Mouse (Mus musculus) neural tube, embryonic 13.5 days (tissue): ENCODE measurements around the gene Tcf3. TPM values are rescaled to one million over a fixed set of nuclear protein-coding genes. Genes with fewer than 3 reads are reported as not detected.

ENCODE experiments used
- ATAC-seq: fragments of 200-750 bp; cut with Nextera tagmentation; 2 replicates; pipeline ENCODE4 v1.8.0; 2017; ENCODE audit warnings: low read depth, mild to moderate bottlenecking, moderate TSS enrichment, moderate library complexity
- H3K27ac ChIP-seq: fragments of 300-500 bp; sonication (generic); replicated peaks from 2 replicates; pipeline ENCODE4 v1.5.1; 2015; ENCODE audit warnings: moderate library complexity, mild to moderate bottlenecking, inconsistent platforms
- H3K27me3 ChIP-seq: fragments of 300-500 bp; sonication (generic); 2 replicates; pipeline ENCODE4 v1.6.1; 2015; ENCODE audit warnings: mild to moderate bottlenecking, inconsistent platforms
- H3K36me3 ChIP-seq: fragments of 300-500 bp; sonication (generic); 2 replicates; pipeline ENCODE4 v1.6.1; 2015; ENCODE audit warnings: mild to moderate bottlenecking, inconsistent platforms
- H3K4me1 ChIP-seq: fragments of 300-500 bp; sonication (generic); replicated peaks from 2 replicates; pipeline ENCODE4 v1.6.1; 2015; ENCODE audit warnings: inconsistent platforms
- H3K4me2 ChIP-seq: fragments of 300-500 bp; sonication (generic); 2 replicates; pipeline ENCODE4 v1.6.1; 2015; ENCODE audit warnings: inconsistent platforms, mild to moderate bottlenecking, moderate library complexity
- H3K4me3 ChIP-seq: fragments of 300-500 bp; sonication (generic); 2 replicates; pipeline ENCODE4 v1.5.1; 2015; ENCODE audit warnings: mild to moderate bottlenecking, inconsistent platforms
- H3K9ac ChIP-seq: fragments of 300-500 bp; sonication (generic); 2 replicates; pipeline ENCODE4 v1.6.1; 2015; ENCODE audit warnings: moderate library complexity, mild to moderate bottlenecking, inconsistent platforms
- H3K9me3 ChIP-seq: fragments of 300-500 bp; sonication (generic); 2 replicates; pipeline ENCODE4 v1.6.1; 2016; ENCODE audit warnings: inconsistent platforms
- WGBS: fragments of 180-500 bp; shearing (Covaris S2); methylation state at CpG from one replicate; pipeline ENCODE4 v1.1.7; 2015; 5-methylcytosine and 5-hydroxymethylcytosine counted together
- polyA plus RNA-seq: library from polyadenylated mRNA; unstranded; fragments of >200 nt; fragmentation: Nextera tagmentation; extraction: Ambion mirVana; gene quantifications from 2 replicates; pipeline ENCODE4 v1.2.1, GENCODE M21; 2015

Tcf3 gene
- polyA plus RNA-seq: 62.1 and 70.4 TPM in 2 replicates

GRCm38 (mm10) chr10:80433513-80434232 is at the start of gene Tcf3:
TSS of gene Tcf3 (minus strand) at chr10:80433647.
- H3K27me3 ChIP-seq: no peaks in the 10 kb centered on the region; the same call in 1 of the 2 replicates
- H3K27ac ChIP-seq: peak within 1 kb of the TSS; percentile 97
- H3K9ac ChIP-seq: peak within 1 kb of the TSS; percentile 98
- peak within 1 kb of the TSS; percentile 93 for H3K4me3 ChIP-seq
- peaks cover 37% of the 10 kb centered on the region for H3K4me1 ChIP-seq
- H3K36me3 ChIP-seq: peaks cover 20% of the 10 kb centered on the region
- peak; percentile 92 for ATAC-seq
- peak within 1 kb of the TSS; percentile 74 for H3K4me2 ChIP-seq
- H3K9me3 ChIP-seq: no peaks in the 10 kb centered on the region
- under 1% methylated on average over 58 of the region's 61 CpGs for WGBS

- Histone ChIP-seq H3K36me3 (no peaks in the 10 kb centered on the region), H3K27ac (no peak overlapping the region), H3K27me3 (peaks cover 59% of the 10 kb centered on the region), H3K9me3 (no peaks in the 10 kb centered on the region), H3K9ac (no peak overlapping the region), H3K4me3 (no peak overlapping the region), H3K4me1 (no peaks in the 10 kb centered on the region), H3K4me2 (no peak overlapping the region)
- ATAC-seq: no peak
- 11% methylated on average over 5 of the region's 5 CpGs for WGBS
Observed at GRCm38 (mm10) chr10:80481002-80481401, 47.6 kb upstream of the Tcf3 start.

GRCm38 (mm10) chr10:80478531-80478930 is 45.1 kb upstream of the Tcf3 start:
- H3K9ac ChIP-seq: no peak overlapping the region
- 78% methylated on average over 5 of the region's 5 CpGs for WGBS
- H3K27ac ChIP-seq: no peak overlapping the region
- H3K4me1 ChIP-seq: peaks cover 8% of the 10 kb centered on the region; the same call in 1 of the 2 replicates
- ATAC-seq: no peak
- no peaks in the 10 kb centered on the region for H3K36me3 ChIP-seq
- no peak overlapping the region for H3K4me2 ChIP-seq
- peaks cover 41% of the 10 kb centered on the region for H3K27me3 ChIP-seq
- no peak overlapping the region for H3K4me3 ChIP-seq
- H3K9me3 ChIP-seq: no peaks in the 10 kb centered on the region

DNA sequence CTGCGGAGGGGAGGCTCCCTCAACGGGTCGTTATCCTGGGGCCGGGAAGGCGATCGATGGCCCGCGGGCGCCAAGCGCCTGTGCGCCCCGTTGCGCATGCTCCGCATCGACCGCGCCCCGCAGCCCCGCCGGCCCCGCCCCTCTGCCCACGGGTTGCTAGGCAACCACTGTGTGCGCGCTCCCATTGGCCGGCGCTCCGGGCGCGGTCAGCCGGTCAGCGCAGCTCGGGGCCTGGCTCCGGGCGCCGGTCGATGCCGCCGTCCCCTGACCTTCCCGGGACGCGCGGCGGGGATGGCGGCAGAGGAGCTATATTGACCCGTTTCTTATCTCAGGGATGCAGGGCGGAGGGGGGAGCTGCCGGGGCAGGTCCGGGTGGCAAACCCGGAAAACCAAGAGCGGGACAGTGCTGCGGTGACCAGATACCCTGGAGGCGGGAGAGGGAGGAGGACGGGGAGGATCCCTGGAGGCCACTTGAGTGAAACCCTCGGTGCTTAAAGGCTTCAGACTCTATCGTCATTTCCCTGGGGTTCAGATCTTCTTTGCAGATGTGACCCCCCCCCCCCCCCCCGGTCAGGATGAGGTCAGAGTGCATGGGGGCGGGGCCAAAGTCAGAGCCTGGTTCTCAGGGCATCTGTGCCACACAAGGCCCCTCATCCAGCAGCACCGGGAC is 42.0 kb upstream of the Tcf3 start:
- H3K4me1 ChIP-seq: peaks cover 17% of the 10 kb centered on the region
- H3K4me3 ChIP-seq: peak overlapping the region; percentile 57
- H3K27ac ChIP-seq: peak overlapping the region; percentile 79
- peak; percentile 84 for ATAC-seq
- H3K4me2 ChIP-seq: peak overlapping the region; percentile 66
- WGBS: 1% methylated on average over 57 of the region's 58 CpGs
- no peaks in the 10 kb centered on the region for H3K9me3 ChIP-seq
- peak overlapping the region; percentile 75 for H3K9ac ChIP-seq
- no peaks in the 10 kb centered on the region for H3K36me3 ChIP-seq
- H3K27me3 ChIP-seq: peaks cover 39% of the 10 kb centered on the region

DNA sequence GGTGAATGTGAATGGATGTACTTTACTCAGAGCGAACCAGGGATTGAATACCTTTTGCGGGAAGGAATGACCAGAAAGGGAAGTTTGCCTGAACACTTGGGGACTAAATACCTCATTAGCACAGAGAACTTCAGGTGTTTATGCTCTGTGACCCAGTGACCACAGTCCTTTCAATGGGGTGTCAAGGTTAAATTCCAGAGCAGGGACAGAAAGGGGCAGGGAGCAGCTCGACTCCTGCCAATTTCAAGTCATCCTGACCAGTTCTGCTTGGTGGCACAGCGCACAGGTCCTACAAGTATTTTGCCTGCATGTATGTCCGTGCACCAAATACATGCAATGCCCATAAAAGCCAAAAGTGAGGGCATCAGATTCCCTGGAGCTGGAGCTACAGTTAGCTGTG is 31.6 kb upstream of the Tcf3 start:
- H3K9me3 ChIP-seq: no peaks in the 10 kb centered on the region
- H3K27ac ChIP-seq: no peak overlapping the region
- no peak overlapping the region for H3K9ac ChIP-seq
- no peak overlapping the region for H3K4me2 ChIP-seq
- 65% methylated on average over 5 of the region's 5 CpGs for WGBS
- ATAC-seq: no peak
- H3K27me3 ChIP-seq: peaks cover 60% of the 10 kb centered on the region
- no peaks in the 10 kb centered on the region for H3K36me3 ChIP-seq
- no peak overlapping the region for H3K4me3 ChIP-seq
- H3K4me1 ChIP-seq: peaks cover 7% of the 10 kb centered on the region

- ATAC-seq: no peak
- WGBS: 5% methylated on average over 18 of the region's 19 CpGs
- H3K4me2 ChIP-seq: peak overlapping the region; percentile 27
- 0 out of 2 replicates have a peak overlapping the region, but pooled peaks have one; percentile 8 for H3K4me3 ChIP-seq
- peaks cover 57% of the 10 kb centered on the region for H3K27me3 ChIP-seq
- H3K36me3 ChIP-seq: no peaks in the 10 kb centered on the region
- peaks cover 7% of the 10 kb centered on the region for H3K4me1 ChIP-seq
- no peaks in the 10 kb centered on the region for H3K9me3 ChIP-seq
- no peak overlapping the region for H3K27ac ChIP-seq
- no peak overlapping the region for H3K9ac ChIP-seq
Observed at GRCm38 (mm10) chr10:80464381-80465035, 31.1 kb upstream of the Tcf3 start.

DNA sequence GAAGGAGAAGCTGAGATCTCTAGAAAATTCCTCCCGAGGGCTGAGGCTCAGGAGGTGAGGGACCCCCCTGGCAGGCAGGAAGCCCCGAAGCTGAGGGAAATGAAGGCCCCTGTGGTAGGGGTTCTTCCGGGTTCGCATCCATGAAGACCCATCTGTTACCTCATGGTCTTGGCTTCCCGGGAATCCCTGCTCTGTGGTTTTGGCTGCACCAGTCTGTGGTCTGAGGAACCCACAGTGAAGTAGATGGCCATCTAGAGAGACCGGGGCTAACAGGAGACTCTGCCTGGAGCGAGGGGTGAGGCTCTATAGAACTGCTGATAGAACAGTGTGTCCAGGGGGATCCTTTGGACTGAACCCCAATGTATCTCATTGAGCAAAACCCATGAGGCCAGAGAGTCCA is 27.9 kb upstream of the Tcf3 start:
- Histone ChIP-seq H3K4me1 (peaks cover 16% of the 10 kb centered on the region), H3K9me3 (no peaks in the 10 kb centered on the region), H3K4me3 (no peak overlapping the region), H3K36me3 (no peaks in the 10 kb centered on the region), H3K9ac (no peak overlapping the region), H3K4me2 (no peak overlapping the region), H3K27ac (no peak overlapping the region), H3K27me3 (peaks cover 49% of the 10 kb centered on the region)
- 72% methylated on average over 7 of the region's 7 CpGs for WGBS
- ATAC-seq: no peak

DNA sequence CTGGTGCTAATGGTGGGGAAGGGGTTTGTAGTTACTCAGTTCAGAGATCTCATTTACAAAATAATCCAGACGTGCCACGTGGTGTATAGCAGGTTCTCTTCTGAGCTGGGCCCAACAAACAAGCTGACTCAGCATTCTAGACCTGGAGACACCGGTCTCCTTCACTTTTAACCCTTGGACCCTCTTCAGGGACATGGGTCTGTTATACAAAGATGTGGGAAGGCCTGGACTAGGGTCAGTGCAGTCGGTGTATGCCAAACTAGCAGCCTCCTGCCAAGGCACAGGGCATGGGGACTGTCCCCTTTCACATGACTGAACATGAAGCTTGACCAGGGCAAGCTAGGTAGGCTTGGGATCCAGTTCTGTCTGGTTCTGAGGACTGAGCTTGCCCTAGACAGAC is 26.9 kb upstream of the Tcf3 start:
- WGBS: 73% methylated on average over 4 of the region's 4 CpGs
- H3K27ac ChIP-seq: no peak overlapping the region
- ATAC-seq: no peak
- H3K27me3 ChIP-seq: peaks cover 46% of the 10 kb centered on the region
- H3K4me1 ChIP-seq: peaks cover 16% of the 10 kb centered on the region
- no peak overlapping the region for H3K4me3 ChIP-seq
- no peaks in the 10 kb centered on the region for H3K36me3 ChIP-seq
- H3K9ac ChIP-seq: no peak overlapping the region
- H3K4me2 ChIP-seq: no peak overlapping the region
- no peaks in the 10 kb centered on the region for H3K9me3 ChIP-seq

- Histone ChIP-seq H3K27me3 (peaks cover 39% of the 10 kb centered on the region), H3K9ac (no peak overlapping the region), H3K27ac (no peak overlapping the region), H3K4me3 (no peak overlapping the region), H3K9me3 (no peaks in the 10 kb centered on the region), H3K4me1 (peaks cover 12% of the 10 kb centered on the region), H3K4me2 (no peak overlapping the region), H3K36me3 (no peaks in the 10 kb centered on the region)
- no peak for ATAC-seq
- 91% methylated on average over 11 of the region's 11 CpGs for WGBS
Observed at GRCm38 (mm10) chr10:80459671-80460070, 26.2 kb upstream of the Tcf3 start.

- peaks cover 9% of the 10 kb centered on the region; the same call in 1 of the 2 replicates for H3K4me1 ChIP-seq
- H3K36me3 ChIP-seq: no peaks in the 10 kb centered on the region
- no peak overlapping the region for H3K4me2 ChIP-seq
- peaks cover 37% of the 10 kb centered on the region for H3K27me3 ChIP-seq
- H3K27ac ChIP-seq: no peak overlapping the region
- no peak overlapping the region for H3K4me3 ChIP-seq
- H3K9me3 ChIP-seq: no peaks in the 10 kb centered on the region
- no peak overlapping the region for H3K9ac ChIP-seq
- no peak for ATAC-seq
- 32% methylated on average over 10 of the region's 10 CpGs for WGBS
Observed at GRCm38 (mm10) chr10:80459236-80459635, 25.8 kb upstream of the Tcf3 start.

DNA sequence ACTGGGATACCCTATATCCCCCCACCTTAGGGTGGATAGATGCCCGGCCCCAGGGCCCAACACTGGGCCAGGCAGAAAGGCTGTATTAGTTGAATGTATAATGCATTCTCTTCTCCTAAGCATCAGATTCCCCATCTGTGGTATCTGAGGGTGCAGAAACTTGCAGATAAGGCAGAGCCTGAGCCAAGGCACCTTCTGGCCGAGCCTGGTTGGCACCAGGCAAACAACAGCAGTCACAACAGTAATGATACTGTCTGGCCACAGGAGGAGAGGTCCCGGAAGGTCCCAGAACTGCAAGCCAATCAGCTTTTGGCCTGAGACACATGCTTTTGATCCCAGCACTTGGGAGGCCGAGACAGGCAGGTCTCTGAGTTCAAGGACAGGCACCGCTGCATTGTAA is 22.2 kb upstream of the Tcf3 start:
- Histone ChIP-seq H3K4me2 (no peak overlapping the region), H3K9ac (no peak overlapping the region), H3K9me3 (no peaks in the 10 kb centered on the region), H3K27ac (no peak overlapping the region), H3K4me1 (peaks cover 9% of the 10 kb centered on the region; the same call in 1 of the 2 replicates), H3K27me3 (peaks cover 30% of the 10 kb centered on the region), H3K4me3 (no peak overlapping the region), H3K36me3 (no peaks in the 10 kb centered on the region)
- no peak for ATAC-seq
- 84% methylated on average over 5 of the region's 5 CpGs for WGBS

DNA sequence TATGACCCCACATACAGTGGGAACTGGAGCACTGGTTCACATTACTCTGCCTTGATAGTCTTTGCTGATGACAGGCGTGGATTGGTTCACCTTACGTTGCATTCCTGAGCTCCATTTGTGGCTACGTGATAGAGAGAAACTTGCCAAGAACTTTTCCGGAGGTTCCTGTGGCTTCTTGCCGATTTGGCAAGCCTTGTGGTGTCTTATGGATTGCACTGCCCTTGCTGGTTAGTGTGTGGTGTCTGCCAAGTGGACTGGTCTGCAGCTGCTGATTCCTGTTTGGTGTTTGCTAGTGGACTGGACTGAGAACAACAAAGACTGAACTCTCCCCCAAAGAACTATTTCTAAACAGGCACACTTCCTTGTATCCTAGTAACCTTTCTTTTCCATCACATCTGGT is 21.3 kb upstream of the Tcf3 start:
- no peak for ATAC-seq
- Histone ChIP-seq H3K9ac (no peak overlapping the region), H3K4me3 (no peak overlapping the region), H3K4me2 (no peak overlapping the region), H3K9me3 (no peaks in the 10 kb centered on the region), H3K27me3 (peaks cover 32% of the 10 kb centered on the region), H3K36me3 (no peaks in the 10 kb centered on the region), H3K4me1 (peaks cover 9% of the 10 kb centered on the region; the same call in 1 of the 2 replicates), H3K27ac (no peak overlapping the region)
- 84% methylated on average over 5 of the region's 5 CpGs for WGBS
